Mouse (Mus musculus): ENCODE measurements around the gene Dync1li1.

GRCm38 (mm10) chr9:114740336-114740735 is 51.7 kb downstream of the Dync1li1 start:
- TF ChIP-seq CTCF (IDR thresholded peaks at IDR 0.05; ENCODE audit: extremely low read depth, insufficient read length, insufficient replicate concordance, low read depth, low read length), result no peak
- TF ChIP-seq POLR2A (IDR thresholded peaks at IDR 0.05; ENCODE audit: low read depth, low read length), result no peak
